Mouse (Mus musculus) ZHBTc4 (cell line): Measurements from ENCODE around the gene Tinagl1.
A peak's percentile ranks its signal among the peaks of the same experiment; 100 is the strongest.

Source experiments
- DNase-seq: peaks from one replicate; pipeline ENCODE4 v3.0.0-alpha.2; 2011; ENCODE audit warnings: low read depth, low spot score

Gene Tinagl1

GRCm38 (mm10) chr4:130177536-130177935 lies 2.6 kb upstream of the Tinagl1 start:
- no peak for DNase-seq

- DNase-seq: no peak
These were observed 2.2 kb upstream of the Tinagl1 start for GRCm38 (mm10) chr4:130177087-130177486.

- peak; percentile 53 for DNase-seq
These were observed 1.3 kb upstream of the Tinagl1 start for GRCm38 (mm10) chr4:130176156-130176720.

GRCm38 (mm10) chr4:130174335-130175031 lies 439 bp downstream of the Tinagl1 start:
- DNase-seq: peak; percentile 92

- no peak for DNase-seq
These were observed 1.0 kb downstream of the Tinagl1 start for GRCm38 (mm10) chr4:130173911-130174311.

GRCm38 (mm10) chr4:130173060-130173822 lies 1.7 kb downstream of the Tinagl1 start:
- no peak for DNase-seq

- DNase-seq: peak; percentile 43
These were observed 2.8 kb downstream of the Tinagl1 start for GRCm38 (mm10) chr4:130171951-130172765.

GRCm38 (mm10) chr4:130170362-130170761 lies 4.6 kb downstream of the Tinagl1 start:
- DNase-seq: no peak

- no peak for DNase-seq
These were observed 5.4 kb downstream of the Tinagl1 start for GRCm38 (mm10) chr4:130169411-130169971.

- DNase-seq: no peak
These were observed 6.4 kb downstream of the Tinagl1 start for GRCm38 (mm10) chr4:130168280-130169183.

- no peak for DNase-seq
These were observed 7.1 kb downstream of the Tinagl1 start for GRCm38 (mm10) chr4:130167814-130168213.

GRCm38 (mm10) chr4:130167321-130167720 lies 7.6 kb downstream of the Tinagl1 start:
- DNase-seq: peak; percentile 36

- no peak for DNase-seq
These were observed 8.3 kb downstream of the Tinagl1 start for GRCm38 (mm10) chr4:130166592-130166991.

GRCm38 (mm10) chr4:130166061-130166460 lies 8.9 kb downstream of the Tinagl1 start:
- no peak for DNase-seq

- no peak for DNase-seq
These were observed 10.8 kb downstream of the Tinagl1 start for GRCm38 (mm10) chr4:130164121-130164520.

- no peak for DNase-seq
These were observed 11.5 kb downstream of the Tinagl1 start for GRCm38 (mm10) chr4:130163391-130163861.

- no peak for DNase-seq
These were observed 13.6 kb downstream of the Tinagl1 start for GRCm38 (mm10) chr4:130161349-130161748.

- DNase-seq: no peak
These were observed 18.0 kb downstream of the Tinagl1 start for GRCm38 (mm10) chr4:130156812-130157371.

- DNase-seq: no peak
These were observed 20.7 kb downstream of the Tinagl1 start for GRCm38 (mm10) chr4:130154250-130154649.

GRCm38 (mm10) chr4:130148405-130148804 lies 26.5 kb downstream of the Tinagl1 start:
- DNase-seq: no peak
